Mouse (Mus musculus) Muller cell, postnatal 12 days (primary cell): ENCODE data around the gene D10Wsu102e.

ENCODE experiments used
- DNase-seq: peaks from one replicate; pipeline ENCODE4 v3.0.0-alpha.2; 2015; ENCODE audit errors: inconsistent ontology term

D10Wsu102e gene

GRCm38 (mm10) chr10:83359956-83360355 is at the start of gene D10Wsu102e:
D10Wsu102e (plus strand) TSS chr10:83360221.
- peak; percentile 99 for DNase-seq

- no peak for DNase-seq
These were observed 49.7 kb upstream of the D10Wsu102e start for GRCm38 (mm10) chr10:83310356-83310755.

- DNase-seq, result no peak
These were observed 47.0 kb upstream of the D10Wsu102e start for GRCm38 (mm10) chr10:83313033-83313432.

- no peak for DNase-seq
These were observed 39.6 kb upstream of the D10Wsu102e start for GRCm38 (mm10) chr10:83320396-83320795.

GRCm38 (mm10) chr10:83320870-83321269 is 39.2 kb upstream of the D10Wsu102e start:
- peak; percentile 55 for DNase-seq

- no peak for DNase-seq
These were observed 38.5 kb upstream of the D10Wsu102e start for GRCm38 (mm10) chr10:83321528-83321927.

- no peak for DNase-seq
These were observed 37.4 kb upstream of the D10Wsu102e start for GRCm38 (mm10) chr10:83322551-83323100.

GRCm38 (mm10) chr10:83324871-83325270 is 35.1 kb upstream of the D10Wsu102e start:
- DNase-seq, result no peak

GRCm38 (mm10) chr10:83325903-83326302 is 34.1 kb upstream of the D10Wsu102e start:
- no peak for DNase-seq

GRCm38 (mm10) chr10:83326648-83327285 is 33.3 kb upstream of the D10Wsu102e start:
- no peak for DNase-seq

- DNase-seq, result no peak
These were observed 31.2 kb upstream of the D10Wsu102e start for GRCm38 (mm10) chr10:83328791-83329190.

- no peak for DNase-seq
These were observed 29.7 kb upstream of the D10Wsu102e start for GRCm38 (mm10) chr10:83330336-83330735.

- no peak for DNase-seq
These were observed 28.2 kb upstream of the D10Wsu102e start for GRCm38 (mm10) chr10:83331811-83332210.

- no peak for DNase-seq
These were observed 27.4 kb upstream of the D10Wsu102e start for GRCm38 (mm10) chr10:83332581-83332980.

GRCm38 (mm10) chr10:83336336-83336735 is 23.7 kb upstream of the D10Wsu102e start:
- DNase-seq, result peak; percentile 60

GRCm38 (mm10) chr10:83337159-83337951 is 22.7 kb upstream of the D10Wsu102e start, which contains the start of gene Slc41a2:
Slc41a2 (minus strand) TSS chr10:83337882.
- peak; percentile 92 for DNase-seq

- no peak for DNase-seq
These were observed 21.9 kb upstream of the D10Wsu102e start for GRCm38 (mm10) chr10:83337971-83338598.

GRCm38 (mm10) chr10:83341226-83341625 is 18.8 kb upstream of the D10Wsu102e start:
- DNase-seq, result no peak

- no peak for DNase-seq
These were observed 16.9 kb upstream of the D10Wsu102e start for GRCm38 (mm10) chr10:83343171-83343570.

GRCm38 (mm10) chr10:83343828-83344685 is 16.0 kb upstream of the D10Wsu102e start:
- no peak for DNase-seq

- DNase-seq, result no peak
These were observed 14.2 kb upstream of the D10Wsu102e start for GRCm38 (mm10) chr10:83345693-83346358.
